Mouse (Mus musculus) testis, postnatal 10 days (tissue): ENCODE measurements around the gene Mtnr1b.
"Not testable (repeated sequence)": the region's sequence is repeated elsewhere in the genome, so short reads cannot be mapped to it uniquely, and the experiment has no call there.

Source experiments
- DNase-seq: peaks from one replicate; pipeline ENCODE4 v3.0.0; 2021; ENCODE audit warnings: low spot score

Gene Mtnr1b

DNA sequence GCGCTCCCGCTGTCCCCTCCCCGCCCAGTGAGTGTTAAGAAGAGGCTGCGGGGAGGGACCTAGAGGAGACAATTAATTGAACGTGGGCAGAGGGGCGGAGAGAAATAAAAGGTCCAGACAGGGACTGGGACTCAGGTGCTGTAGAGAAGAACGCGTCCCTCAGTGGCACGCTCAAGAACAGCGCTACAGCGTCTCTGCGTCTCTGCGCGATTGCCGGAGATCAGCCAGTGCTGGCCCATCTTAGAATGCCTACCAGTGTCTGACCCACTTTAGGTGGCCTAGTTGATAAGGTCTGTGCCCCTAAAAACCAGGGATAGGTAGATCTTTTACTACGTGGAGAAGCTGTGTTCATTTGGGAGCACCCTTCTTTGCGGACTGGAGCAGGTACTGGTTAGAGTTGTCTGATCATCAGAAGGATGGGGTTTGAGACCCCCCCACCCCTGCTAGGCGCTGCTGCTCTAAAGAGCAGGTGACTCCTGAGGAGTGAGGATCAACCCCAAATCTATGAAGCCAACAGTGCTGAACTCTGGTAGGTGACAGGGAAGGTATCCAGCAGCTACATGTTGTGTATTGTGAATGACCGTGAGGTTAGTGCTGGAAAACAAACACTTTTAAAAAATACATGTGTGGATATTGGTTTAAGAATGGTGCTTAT is at the start of gene Mtnr1b:
Gene Mtnr1b (minus strand): TSS at position 51 of the 655 bp plus-strand sequence.
- no peak for DNase-seq

- DNase-seq: no peak
Observed at GRCm38 (mm10) chr9:15920271-15920670, 45.9 kb upstream of the Mtnr1b start.

DNA sequence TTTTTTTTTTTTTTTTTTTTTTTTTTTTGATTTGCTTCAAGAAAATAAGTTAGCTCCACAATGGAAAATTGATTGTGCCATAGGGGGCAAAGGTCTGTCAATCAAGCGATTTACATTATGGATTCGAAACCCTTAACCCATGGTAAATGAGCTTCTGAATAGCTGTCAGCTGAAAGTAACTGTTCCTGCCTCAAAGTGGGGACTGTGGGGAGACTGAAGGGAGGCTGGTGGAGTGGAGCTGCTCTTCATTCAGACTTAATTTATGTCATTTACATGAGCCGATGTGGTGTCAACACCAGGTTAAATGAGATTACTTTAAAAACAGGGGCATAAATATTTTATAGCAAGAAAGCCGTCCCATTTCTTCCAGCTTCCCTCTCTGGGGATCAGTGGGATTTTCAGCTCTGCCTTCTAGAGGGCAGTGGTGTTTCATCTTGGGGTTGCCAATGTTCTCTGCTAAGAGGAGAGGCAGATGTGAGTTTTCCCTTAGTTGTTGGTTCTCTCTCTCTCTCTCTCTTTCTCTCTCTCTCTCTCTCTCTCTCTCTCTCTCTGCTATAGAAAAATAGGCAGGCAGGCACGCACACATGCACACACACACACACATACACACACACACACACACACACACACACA is 45.1 kb upstream of the Mtnr1b start:
- no peak for DNase-seq

DNA sequence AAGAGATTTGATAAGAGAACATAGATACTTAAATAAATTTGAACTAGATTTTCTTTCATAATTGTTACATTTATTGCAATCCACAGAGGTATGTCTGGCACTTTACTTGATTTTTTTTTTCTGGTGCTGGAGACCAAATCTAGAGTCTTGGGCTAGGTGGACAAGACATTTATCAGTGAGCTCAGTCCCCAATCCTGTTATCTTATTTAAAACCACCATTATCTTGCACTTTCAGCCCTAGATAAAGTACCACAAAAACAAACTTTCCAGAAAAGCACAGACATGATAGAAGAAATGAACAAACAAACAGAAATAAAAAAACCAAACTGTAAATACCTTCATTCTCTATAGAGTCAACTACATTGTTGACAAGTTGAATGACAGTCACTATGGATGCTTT is 42.2 kb upstream of the Mtnr1b start:
- no peak for DNase-seq

GRCm38 (mm10) chr9:15912735-15913134 is 38.4 kb upstream of the Mtnr1b start:
- no peak for DNase-seq

- no peak for DNase-seq
Observed at GRCm38 (mm10) chr9:15909397-15910113, 35.2 kb upstream of the Mtnr1b start.

- DNase-seq: no peak
Observed at GRCm38 (mm10) chr9:15903948-15904750, 29.8 kb upstream of the Mtnr1b start.

- DNase-seq: no peak
Observed at GRCm38 (mm10) chr9:15898112-15898511, 23.8 kb upstream of the Mtnr1b start.

- DNase-seq: no peak
Observed at GRCm38 (mm10) chr9:15886756-15887155, 12.4 kb upstream of the Mtnr1b start.

GRCm38 (mm10) chr9:15880754-15881153 is 6.4 kb upstream of the Mtnr1b start:
- no peak for DNase-seq

GRCm38 (mm10) chr9:15880160-15880603 is 5.8 kb upstream of the Mtnr1b start:
- no peak for DNase-seq

GRCm38 (mm10) chr9:15870013-15870412 is 4.3 kb downstream of the Mtnr1b start:
- DNase-seq: no peak

- no peak for DNase-seq
Observed at GRCm38 (mm10) chr9:15869456-15869855, 4.9 kb downstream of the Mtnr1b start.

DNA sequence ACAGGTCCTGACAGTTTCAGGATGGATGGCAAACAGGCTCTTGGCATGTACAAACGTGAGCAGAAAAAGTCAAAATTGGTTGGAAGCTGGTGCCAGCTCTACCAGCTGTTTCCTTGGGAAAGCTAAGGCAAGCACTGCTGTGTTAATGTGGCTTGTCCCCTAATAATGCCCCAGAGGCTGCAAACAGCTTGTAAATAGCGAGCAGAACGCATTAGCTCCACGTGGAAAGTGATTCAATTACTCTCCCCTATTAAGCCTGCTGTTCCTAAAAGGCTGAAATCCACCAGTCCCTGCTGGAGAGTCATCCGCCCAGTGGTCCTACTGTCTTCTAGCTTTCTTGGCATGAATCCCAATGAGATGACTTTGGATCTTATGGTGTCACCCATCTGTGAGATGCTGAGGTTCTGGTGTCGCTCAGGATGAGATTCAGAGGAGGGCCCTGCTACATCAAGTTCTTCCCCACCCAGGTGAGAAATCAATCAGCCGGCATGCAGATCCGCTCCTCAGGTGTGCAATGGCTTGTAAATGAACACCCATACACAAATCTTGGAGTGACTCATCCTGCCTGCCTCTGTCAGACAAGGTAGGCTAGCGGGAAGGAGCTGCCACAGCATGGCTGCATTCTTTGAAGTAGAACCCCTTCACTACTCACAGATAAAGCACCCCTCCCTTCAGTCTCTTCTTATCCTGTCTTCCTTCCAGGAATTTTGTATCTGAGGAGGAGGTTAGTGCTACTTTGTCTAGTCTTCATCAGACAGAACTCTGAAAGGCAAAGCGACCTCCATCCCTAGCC is 7.9 kb downstream of the Mtnr1b start:
- DNase-seq: no peak

DNA sequence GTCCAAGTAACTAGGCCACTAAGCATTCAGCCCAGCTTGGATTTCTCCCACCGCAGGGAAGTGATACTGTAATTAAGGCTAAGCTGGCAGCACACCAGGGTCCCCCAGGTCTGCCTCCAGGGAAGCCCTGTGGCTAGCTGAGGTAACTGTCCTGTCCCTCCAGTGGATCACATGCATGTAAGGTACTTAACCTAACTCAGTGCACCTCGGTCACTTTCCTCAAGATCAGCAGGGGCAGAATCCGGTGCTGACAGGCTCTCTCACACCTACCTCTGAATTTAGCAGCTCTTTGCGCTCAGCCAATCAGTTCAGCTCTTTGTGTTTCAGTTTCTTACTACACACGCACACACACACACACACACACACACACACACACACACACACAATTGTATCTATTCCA is 13.0 kb downstream of the Mtnr1b start:
- no peak for DNase-seq

DNA sequence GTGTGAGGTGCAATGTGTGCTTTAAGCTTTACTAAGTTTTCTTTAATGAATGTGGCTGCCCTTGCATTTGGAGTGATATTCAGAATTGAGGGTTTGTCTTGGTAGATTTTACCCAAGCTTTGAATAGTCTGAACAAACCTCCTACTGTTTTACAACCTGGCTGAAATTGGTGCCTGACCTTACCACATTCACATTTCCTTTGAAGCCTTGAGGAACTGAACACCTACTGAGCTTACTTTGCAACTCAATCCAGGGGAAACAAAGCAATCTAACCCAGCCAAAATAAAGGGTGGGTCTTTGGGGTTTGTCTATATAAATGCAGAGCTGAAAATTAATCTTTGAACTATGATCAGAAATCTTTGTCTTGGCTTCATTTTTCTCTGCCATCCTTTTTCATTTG is 23.6 kb downstream of the Mtnr1b start:
- no peak for DNase-seq

DNA sequence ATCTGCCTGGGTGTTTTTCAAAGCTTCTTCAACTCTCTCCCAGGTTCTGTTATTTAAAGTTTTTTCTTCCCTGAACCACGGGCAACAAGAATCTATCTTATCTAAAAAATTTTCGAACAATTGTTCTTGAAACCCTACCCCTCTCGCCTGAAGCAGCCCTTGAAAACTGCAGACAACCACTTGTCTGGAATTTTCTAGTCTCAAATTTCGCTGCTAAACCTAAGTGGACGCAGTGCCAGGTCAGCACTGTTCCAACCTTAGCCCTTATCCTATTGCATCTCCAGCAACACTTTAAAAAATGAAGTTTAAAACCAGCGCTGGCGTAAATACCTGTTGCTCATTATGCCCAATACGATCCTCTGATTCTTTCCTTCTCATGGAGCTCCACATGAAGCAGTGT is 29.0 kb downstream of the Mtnr1b start:
- DNase-seq: no peak

- DNase-seq: not testable (repeated sequence)
Observed at GRCm38 (mm10) chr9:15844936-15845335, 29.4 kb downstream of the Mtnr1b start.

DNA sequence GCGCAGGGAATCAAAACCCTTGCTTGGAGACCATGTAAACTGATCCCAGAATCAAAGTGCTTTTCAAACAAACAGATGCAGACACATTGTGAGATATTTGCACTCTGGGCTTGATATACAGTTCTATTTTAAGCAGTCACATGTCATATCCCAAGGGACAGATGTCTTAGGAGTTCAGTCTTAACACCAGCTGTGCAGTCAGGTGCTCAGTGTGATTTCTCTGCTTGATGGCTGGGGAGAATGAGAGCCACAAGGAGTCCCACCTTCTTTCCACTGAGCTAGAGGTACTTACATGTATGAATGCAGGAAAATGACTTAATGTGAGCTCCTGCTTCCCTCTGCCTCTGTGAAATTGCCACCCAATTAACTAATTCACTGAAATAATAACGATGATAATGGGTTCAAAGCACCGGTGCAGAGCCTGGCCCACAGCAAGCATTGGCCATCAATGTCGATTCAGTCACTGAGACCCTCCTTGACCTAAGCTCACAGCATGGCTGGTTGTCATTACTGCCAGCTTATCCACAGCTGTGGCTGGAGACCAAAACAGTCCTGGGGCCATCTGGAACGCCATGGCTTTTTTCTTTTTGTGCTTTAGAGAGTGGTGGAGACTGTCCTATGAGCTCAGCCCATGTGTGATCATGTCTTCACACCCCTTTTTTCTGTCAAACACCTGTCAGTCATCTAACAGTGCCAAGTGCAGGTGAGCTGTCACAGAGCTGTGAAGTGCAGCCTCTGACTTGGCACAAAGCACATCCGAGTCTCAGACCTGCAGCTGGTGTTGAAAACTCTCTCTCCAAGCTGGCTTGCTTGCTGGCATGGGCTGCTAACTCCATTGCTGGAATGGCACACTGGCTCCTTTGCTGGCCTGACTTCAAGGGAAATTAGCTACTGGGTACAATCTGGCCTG is 61.1 kb downstream of the Mtnr1b start:
- DNase-seq: no peak

GRCm38 (mm10) chr9:15804296-15804695 is 70.1 kb downstream of the Mtnr1b start:
- DNase-seq: no peak
